In genomic region chr12:118840861-118841260, GRCm38 (mm10) we compare ENCODE assay signal across 20 mouse cellular contexts. TPM values are rescaled to one million over a fixed set of nuclear protein-coding genes. Genes with fewer than 3 reads are reported as not detected.
DNase-seq lines count a peak whose midpoint lies in the region; ATAC-seq and TF ChIP-seq lines count a peak whose summit lies in the region.
"Had no signal": no experiment of that assay in that cellular context is flagged by ENCODE, and none has a peak within 500 bp of the region (broad histone marks: within the 10 kb centered on the region; RNA-seq: fewer than 3 reads in every experiment).

No protein-coding gene starts in this region.

- no peak overlapping the region for H3K9ac ChIP-seq in midbrain, embryonic 14.5 days (replicated peaks; ENCODE audit: low read length)
- no peak overlapping the region for H3K9ac ChIP-seq in midbrain, embryonic 13.5 days (replicated peaks)
- H3K9ac ChIP-seq in forebrain, postnatal 0 days: no peak overlapping the region
- H3K9ac ChIP-seq: embryonic facial prominence, embryonic 13.5 days; kidney, embryonic 15.5 days had no signal

- peaks cover 83% of the 10 kb centered on the region for H3K27me3 ChIP-seq in midbrain, embryonic 14.5 days (ENCODE audit: control insufficient read depth, insufficient read depth, low read length)
- peaks cover 96% of the 10 kb centered on the region for H3K27me3 ChIP-seq in midbrain, embryonic 13.5 days
- peaks cover 75% of the 10 kb centered on the region for H3K27me3 ChIP-seq in forebrain, postnatal 0 days (ENCODE audit: insufficient read depth, low read length)

- no peak overlapping the region for H3K4me3 ChIP-seq in midbrain, embryonic 14.5 days (replicated peaks; ENCODE audit: low read depth, low read length)
- H3K4me3 ChIP-seq in midbrain, embryonic 13.5 days (replicated peaks): no peak overlapping the region
- no peak overlapping the region for H3K4me3 ChIP-seq in forebrain, postnatal 0 days (ENCODE audit: low read depth, low read length)
- H3K4me3 ChIP-seq: embryonic facial prominence, embryonic 13.5 days; kidney, embryonic 15.5 days; left cerebral cortex, adult 2 months had no signal

- H3K4me2 ChIP-seq in midbrain, embryonic 14.5 days (ENCODE audit: low read length): no peak overlapping the region
- no peak overlapping the region for H3K4me2 ChIP-seq in midbrain, embryonic 13.5 days (replicated peaks)
- 0 out of 2 replicates have a peak overlapping the region, but pooled peaks have one; percentile 15 for H3K4me2 ChIP-seq in forebrain, postnatal 0 days (ENCODE audit: low read depth)
- H3K4me2 ChIP-seq: embryonic facial prominence, embryonic 13.5 days; kidney, embryonic 15.5 days had no signal

- under 1% methylated on average over 12 of the region's 12 CpGs for WGBS in midbrain, embryonic 14.5 days
- under 1% methylated on average over 12 of the region's 12 CpGs for WGBS in midbrain, embryonic 13.5 days
- 3% methylated on average over 12 of the region's 12 CpGs for WGBS in forebrain, postnatal 0 days

- peaks cover 10% of the 10 kb centered on the region for H3K4me1 ChIP-seq in midbrain, embryonic 14.5 days (ENCODE audit: control insufficient read depth, insufficient read depth, low read length)
- H3K4me1 ChIP-seq in midbrain, embryonic 13.5 days (replicated peaks): peaks cover 21% of the 10 kb centered on the region
- peaks cover 8% of the 10 kb centered on the region; the same call in 1 of the 2 replicates for H3K4me1 ChIP-seq in forebrain, postnatal 0 days (ENCODE audit: insufficient read depth)

- TF ChIP-seq CTCF in forebrain, postnatal 0 days (IDR thresholded peaks at IDR 0.05; ENCODE audit: low read depth): no peak

- no peak for ATAC-seq in midbrain, embryonic 14.5 days (ENCODE audit: low FRiP score, low TSS enrichment)
- no peak for ATAC-seq in midbrain, embryonic 13.5 days
- no peak for ATAC-seq in forebrain, postnatal 0 days
- ATAC-seq: inflammation-experienced regulatory T-cells, adult 6 months had no signal

- DNase-seq in cerebellum, postnatal 10 days: peak; percentile 24 to 25
- DNase-seq in cerebellum, postnatal 25 days: no peak
- DNase-seq in midbrain, embryonic 14.5 days: peak; percentile 61
- DNase-seq in forebrain, postnatal 0 days: peak; percentile 45
- no peak for DNase-seq in gastrocnemius, adult 18-20 months (ENCODE audit: low spot score)
- DNase-seq in frontal cortex, postnatal 25 days (ENCODE audit: low spot score in 2 of 2): no peak
- DNase-seq in urinary bladder, postnatal 25 days (ENCODE audit: low spot score): no peak
- DNase-seq: adrenal gland, postnatal 25 days; cerebellum, adult 9-11 months; gastrocnemius, postnatal 14 days; heart, postnatal 10 days; lung, postnatal 4 days; thymus, adult 18-20 months had no signal

- H3K36me3 ChIP-seq in midbrain, embryonic 14.5 days (ENCODE audit: control insufficient read depth, insufficient read depth, low read length): no peaks in the 10 kb centered on the region
- no peaks in the 10 kb centered on the region for H3K36me3 ChIP-seq in midbrain, embryonic 13.5 days
- H3K36me3 ChIP-seq in forebrain, postnatal 0 days (ENCODE audit: insufficient read depth): no peaks in the 10 kb centered on the region
- H3K36me3 ChIP-seq: embryonic facial prominence, embryonic 13.5 days; kidney, embryonic 15.5 days had no signal

- H3K9me3 ChIP-seq in midbrain, embryonic 14.5 days (ENCODE audit: control insufficient read depth, low read length): no peaks in the 10 kb centered on the region
- H3K9me3 ChIP-seq in midbrain, embryonic 13.5 days: no peaks in the 10 kb centered on the region
- H3K9me3 ChIP-seq in forebrain, postnatal 0 days (ENCODE audit: low read length): no peaks in the 10 kb centered on the region
- H3K9me3 ChIP-seq: embryonic facial prominence, embryonic 13.5 days; kidney, embryonic 15.5 days had no signal

- H3K27ac ChIP-seq in midbrain, embryonic 14.5 days (replicated peaks; ENCODE audit: low read depth, low read length): no peak overlapping the region
- no peak overlapping the region for H3K27ac ChIP-seq in midbrain, embryonic 13.5 days
- H3K27ac ChIP-seq in forebrain, postnatal 0 days (ENCODE audit: low read depth, low read length): no peak overlapping the region
- H3K27ac ChIP-seq: embryonic facial prominence, embryonic 13.5 days; kidney, embryonic 15.5 days; left cerebral cortex, adult 2 months had no signal

RNA-seq across cellular contexts. Expression of gene Sp8, which starts 5.3 kb away (rescaled TPM):
- polyA plus RNA-seq in midbrain, embryonic 14.5 days (2014; fragmentation: Nextera tagmentation; extraction: Ambion mirVana): 1.4 and 1.7 TPM in 2 replicates
- polyA plus RNA-seq in midbrain, embryonic 13.5 days (2015; fragmentation: Nextera tagmentation; extraction: Ambion mirVana): 5.7 and 6.5 TPM in 2 replicates
- total RNA-seq in forebrain, postnatal 0 days (2014; rRNA removed): 14.4 and 21.1 TPM in 2 replicates
- 8.1 and 9.2 TPM in 2 replicates for polyA plus RNA-seq in forebrain, postnatal 0 days (2015; fragmentation: Nextera tagmentation; extraction: Ambion mirVana)
- not detected for total RNA-seq in gastrocnemius, adult 18-20 months (2021)
- total RNA-seq: adrenal gland, postnatal 25 days; gastrocnemius, postnatal 14 days; heart, adult 8-10 months; heart, postnatal 10 days had no signal
- polyA plus RNA-seq: inflammation-experienced regulatory T-cells, adult 6 months; kidney, embryonic 15.5 days; liver, embryonic 16.5 days had no signal

Comparison
In these comparisons a context has a peak if more than half of its experiments do, and no peak if none do; other contexts are left out.
1. DNase-seq: peak in cerebellum, postnatal 10 days (2 of 2), midbrain, embryonic 14.5 days (single experiment) and forebrain, postnatal 0 days (single experiment); none in cerebellum, postnatal 25 days (0 of 2), gastrocnemius, adult 18-20 months (single experiment), frontal cortex, postnatal 25 days (0 of 2) and urinary bladder, postnatal 25 days (single experiment).